Mouse (Mus musculus) lung, postnatal 0 days (tissue): ENCODE measurements around the gene Hoxb5.

ENCODE experiments used
- CTCF ChIP-seq: IDR thresholded peaks from 2 replicates; pipeline ENCODE4 v1.5.1; 2016; ENCODE audit warnings: antibody characterized with exemption, mild to moderate bottlenecking
- EP300 ChIP-seq: IDR thresholded peaks from 2 replicates; pipeline ENCODE4 v1.6.1; 2016; ENCODE audit warnings: antibody characterized with exemption, mild to moderate bottlenecking, control low read depth

- TF ChIP-seq CTCF, result no peak
- TF ChIP-seq EP300, result no peak
These were observed 45.2 kb downstream of the Hoxb5 start for GRCm38 (mm10) chr11:96348141-96348928.
